Mouse (Mus musculus) forebrain, embryonic 15.5 days (tissue): Measurements from ENCODE around the gene Hsd17b14. TPM values are rescaled to one million over a fixed set of nuclear protein-coding genes. Genes with fewer than 3 reads are reported as not detected.
A peak's percentile ranks its signal among the peaks of the same experiment; 100 is the strongest.

ENCODE experiments used
- ATAC-seq: fragments of 200-750 bp; cut with Nextera tagmentation; replicated peaks from 2 replicates; pipeline ENCODE4 v1.8.0; 2017; ENCODE audit warnings: mild to moderate bottlenecking, moderate TSS enrichment, moderate library complexity
- H3K27ac ChIP-seq: fragments of 300-500 bp; sonication (generic); replicated peaks from 2 replicates; pipeline ENCODE4 v1.5.1; 2015; ENCODE audit warnings: mild to moderate bottlenecking, inconsistent platforms
- H3K27me3 ChIP-seq: fragments of 300-500 bp; sonication (generic); 2 replicates; pipeline ENCODE4 v1.6.1; 2015; ENCODE audit warnings: inconsistent platforms
- H3K36me3 ChIP-seq: fragments of 300-500 bp; sonication (generic); 2 replicates; pipeline ENCODE4 v1.6.1; 2015; ENCODE audit warnings: mild to moderate bottlenecking, inconsistent platforms
- H3K4me1 ChIP-seq: fragments of 300-500 bp; sonication (generic); 2 replicates; pipeline ENCODE4 v1.6.1; 2015; ENCODE audit warnings: inconsistent platforms
- H3K4me2 ChIP-seq: fragments of 300-500 bp; sonication (generic); replicated peaks from 2 replicates; pipeline ENCODE4 v1.6.1; 2015; ENCODE audit warnings: mild to moderate bottlenecking, inconsistent platforms
- H3K4me3 ChIP-seq: fragments of 300-500 bp; sonication (generic); 2 replicates; pipeline ENCODE4 v1.5.1; 2015; ENCODE audit warnings: mild to moderate bottlenecking, inconsistent platforms
- H3K9ac ChIP-seq: fragments of 300-500 bp; sonication (generic); replicated peaks from 2 replicates; pipeline ENCODE4 v1.6.1; 2015; ENCODE audit warnings: mild to moderate bottlenecking, inconsistent platforms
- H3K9me3 ChIP-seq: fragments of 300-500 bp; sonication (generic); 2 replicates; pipeline ENCODE4 v1.6.1; 2016; ENCODE audit warnings: inconsistent platforms
- WGBS: fragments of 180-500 bp; shearing (Covaris S2); methylation state at CpG from one replicate; pipeline ENCODE4 v1.1.7; 2015; ENCODE audit warnings: mixed read lengths; 5-methylcytosine and 5-hydroxymethylcytosine counted together
- polyA plus RNA-seq: library from polyadenylated mRNA; unstranded; fragments of >200 nt; fragmentation: Nextera tagmentation; extraction: Ambion mirVana; gene quantifications from 2 replicates; pipeline ENCODE4 v1.2.1, GENCODE M21; 2015

Gene Hsd17b14
- polyA plus RNA-seq, 1 experiment from 2014 or later: not detected

DNA sequence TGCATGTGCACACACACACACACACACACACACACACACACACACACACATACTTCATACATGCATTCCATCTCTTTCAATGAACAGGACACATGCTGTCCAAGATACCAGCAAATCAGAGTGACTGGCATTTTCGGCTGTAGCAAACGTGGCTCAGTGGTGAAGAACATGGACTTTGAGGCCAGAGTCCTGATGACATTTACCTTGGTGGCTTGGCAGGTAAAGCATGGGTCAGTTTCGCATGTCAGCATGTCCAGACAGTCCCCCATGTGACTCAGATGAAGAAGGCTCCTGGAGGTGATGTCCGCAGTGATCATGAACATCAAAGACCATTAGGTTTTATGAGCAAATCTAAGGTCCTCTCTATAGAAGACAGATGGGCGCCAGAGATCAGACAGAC lies 42.3 kb downstream of the Hsd17b14 start:
- Histone ChIP-seq H3K9ac (no peak overlapping the region), H3K4me3 (no peak overlapping the region), H3K36me3 (no peaks in the 10 kb centered on the region), H3K9me3 (no peaks in the 10 kb centered on the region), H3K4me1 (no peaks in the 10 kb centered on the region), H3K4me2 (no peak overlapping the region), H3K27ac (no peak overlapping the region), H3K27me3 (no peaks in the 10 kb centered on the region)
- 91% methylated on average over 5 of the region's 5 CpGs for WGBS
- no peak for ATAC-seq

DNA sequence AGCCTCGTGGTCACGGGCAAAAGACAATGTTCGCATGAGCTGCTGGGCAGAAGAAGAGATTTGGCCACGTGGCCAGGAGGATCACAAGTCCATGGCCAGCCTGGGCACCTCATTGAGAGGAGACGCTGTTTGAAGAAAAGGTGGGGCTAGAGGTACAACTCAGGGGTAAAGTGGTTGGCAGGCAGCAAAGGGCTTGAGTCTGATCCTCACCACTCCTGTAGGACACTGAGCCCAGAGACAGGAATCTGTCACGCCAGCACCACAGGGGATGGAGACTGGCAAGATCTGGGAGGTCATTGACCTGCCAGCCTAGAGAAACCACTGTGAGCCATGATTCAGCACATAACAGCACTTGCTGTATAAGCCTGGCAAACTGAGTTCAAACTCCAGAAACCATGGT lies 42.8 kb downstream of the Hsd17b14 start:
- H3K9ac ChIP-seq: no peak overlapping the region
- H3K4me3 ChIP-seq: no peak overlapping the region
- no peaks in the 10 kb centered on the region for H3K36me3 ChIP-seq
- no peaks in the 10 kb centered on the region for H3K9me3 ChIP-seq
- H3K27ac ChIP-seq: no peak overlapping the region
- H3K4me1 ChIP-seq: no peaks in the 10 kb centered on the region
- WGBS: 88% methylated on average over 6 of the region's 6 CpGs
- no peaks in the 10 kb centered on the region for H3K27me3 ChIP-seq
- H3K4me2 ChIP-seq: no peak overlapping the region
- ATAC-seq: no peak

DNA sequence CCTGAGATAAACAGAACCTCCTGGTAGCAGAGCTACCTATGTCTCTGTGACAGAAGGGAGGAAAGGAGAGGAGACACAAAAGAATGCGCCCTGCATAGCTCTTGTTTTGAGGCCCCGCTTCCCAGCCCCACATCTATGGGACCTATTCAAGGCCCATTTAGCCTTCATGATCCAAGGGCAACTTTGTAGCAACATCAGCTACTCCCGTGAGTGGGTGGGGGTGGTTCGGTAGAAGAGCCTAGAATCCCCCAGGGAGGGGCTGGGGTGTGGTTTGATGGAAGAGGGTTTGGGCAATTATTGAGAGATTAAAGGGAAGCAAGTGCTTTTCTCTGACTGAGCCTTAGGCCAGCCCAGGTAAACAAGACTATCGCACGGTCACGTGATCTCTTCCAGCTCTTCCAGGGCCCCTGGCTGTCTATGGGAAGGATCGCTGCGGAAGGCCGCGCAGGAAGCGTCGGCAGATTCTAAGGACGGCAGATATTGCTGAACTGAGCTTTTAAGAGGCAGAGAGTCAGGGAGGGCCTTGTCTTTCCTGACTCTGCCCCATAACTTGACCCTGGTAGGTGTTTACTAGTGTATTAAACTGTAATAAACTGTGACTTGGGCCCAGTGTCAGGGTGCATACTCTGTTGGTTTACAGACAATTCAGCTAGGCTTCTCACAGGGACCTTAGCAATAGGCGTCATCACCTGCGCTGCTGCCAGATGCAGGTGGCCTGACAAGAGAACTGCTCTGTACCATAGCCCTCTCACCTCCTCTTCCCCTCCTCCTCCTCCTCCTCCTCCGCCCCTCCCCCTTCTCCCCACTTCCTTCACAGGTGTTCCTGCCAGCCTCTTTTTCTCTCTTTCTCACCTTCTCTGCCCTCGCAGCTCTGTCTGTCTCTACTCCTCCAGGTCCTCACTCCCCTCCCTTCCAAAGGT lies 44.5 kb downstream of the Hsd17b14 start:
- no peak overlapping the region for H3K9ac ChIP-seq
- H3K36me3 ChIP-seq: no peaks in the 10 kb centered on the region
- H3K9me3 ChIP-seq: no peaks in the 10 kb centered on the region
- no peak overlapping the region for H3K4me3 ChIP-seq
- no peak overlapping the region for H3K27ac ChIP-seq
- ATAC-seq: no peak
- no peak overlapping the region for H3K4me2 ChIP-seq
- WGBS: 48% methylated on average over 18 of the region's 18 CpGs
- no peaks in the 10 kb centered on the region for H3K4me1 ChIP-seq
- H3K27me3 ChIP-seq: no peaks in the 10 kb centered on the region

DNA sequence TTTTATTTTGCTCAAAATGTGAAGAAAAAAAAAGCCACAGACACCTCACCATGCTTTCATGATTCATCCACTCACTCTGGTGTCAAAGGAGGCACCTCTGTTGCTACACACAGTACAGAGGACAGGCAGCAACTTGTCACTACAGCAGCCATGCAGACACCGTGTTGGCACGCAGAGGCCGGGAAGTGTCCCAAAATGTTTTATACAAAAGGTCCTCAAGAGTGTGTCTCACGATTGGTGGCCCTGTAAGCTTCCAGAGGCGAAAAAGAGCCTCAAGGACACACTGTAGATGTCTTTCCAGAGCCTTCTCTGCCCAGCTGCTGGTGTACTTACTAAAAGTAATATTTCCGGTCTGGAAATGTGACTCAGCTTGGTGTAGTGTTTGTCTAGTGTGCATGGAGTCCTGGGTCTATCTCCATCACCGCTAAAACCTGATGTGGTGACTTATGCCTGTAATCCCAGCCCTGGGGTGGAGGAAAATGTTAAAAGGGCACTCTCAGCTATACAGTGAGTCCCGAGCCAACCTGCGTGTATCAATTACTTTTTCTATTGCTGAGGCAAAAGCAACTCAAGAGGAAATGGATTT lies 51.1 kb downstream of the Hsd17b14 start:
- H3K4me1 ChIP-seq: no peaks in the 10 kb centered on the region
- ATAC-seq: no peak
- no peaks in the 10 kb centered on the region for H3K36me3 ChIP-seq
- WGBS: 82% methylated on average over 9 of the region's 9 CpGs
- H3K4me3 ChIP-seq: no peak overlapping the region
- H3K27ac ChIP-seq: no peak overlapping the region
- no peak overlapping the region for H3K9ac ChIP-seq
- no peaks in the 10 kb centered on the region for H3K9me3 ChIP-seq
- H3K4me2 ChIP-seq: no peak overlapping the region
- H3K27me3 ChIP-seq: no peaks in the 10 kb centered on the region

DNA sequence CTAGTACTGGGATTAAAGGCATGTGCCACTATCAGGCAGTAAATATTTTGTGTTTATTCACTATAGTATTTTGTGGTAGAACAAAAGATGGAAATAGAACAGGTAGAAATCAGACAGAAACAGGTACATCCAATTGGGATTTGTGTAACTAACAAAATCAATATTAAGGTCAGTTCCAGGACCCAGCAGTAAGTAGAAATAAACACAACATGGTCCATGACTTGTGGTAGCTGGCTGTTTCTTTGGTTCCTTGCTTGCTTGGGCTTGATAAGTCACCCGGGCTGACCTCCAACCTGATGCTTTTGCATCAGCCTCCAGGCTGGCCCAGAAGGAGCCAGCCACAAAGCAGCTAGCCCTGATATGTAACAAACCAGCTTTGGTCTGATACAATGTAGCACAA lies 54.8 kb downstream of the Hsd17b14 start:
- H3K4me3 ChIP-seq: no peak overlapping the region
- no peak overlapping the region for H3K27ac ChIP-seq
- no peaks in the 10 kb centered on the region for H3K4me1 ChIP-seq
- no peaks in the 10 kb centered on the region for H3K27me3 ChIP-seq
- no peaks in the 10 kb centered on the region for H3K36me3 ChIP-seq
- 73% methylated on average over 1 of the region's 1 CpGs for WGBS
- H3K9me3 ChIP-seq: no peaks in the 10 kb centered on the region
- ATAC-seq: no peak
- no peak overlapping the region for H3K9ac ChIP-seq
- no peak overlapping the region for H3K4me2 ChIP-seq

DNA sequence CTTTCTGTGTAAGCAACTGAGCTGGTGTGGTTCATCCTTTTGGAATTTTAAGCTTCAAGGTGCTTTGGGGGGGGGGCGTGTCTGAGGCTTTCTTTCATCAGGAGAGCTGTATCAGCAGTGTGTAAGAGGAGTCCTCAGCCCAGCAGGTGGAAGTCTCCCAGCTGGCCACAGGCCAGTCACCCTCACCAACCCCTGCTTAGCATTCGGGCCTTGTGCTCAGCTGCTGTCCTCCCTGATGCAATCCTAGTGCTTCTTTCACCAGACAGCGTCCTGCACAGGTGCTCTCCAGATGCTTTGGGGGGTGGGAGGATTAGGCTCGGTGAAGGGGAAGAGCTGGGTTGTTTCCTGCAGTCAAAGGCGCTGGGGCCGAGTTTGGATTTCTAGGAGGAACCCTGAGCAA lies 61.6 kb downstream of the Hsd17b14 start:
- 26% methylated on average over 6 of the region's 6 CpGs for WGBS
- H3K27ac ChIP-seq: no peak overlapping the region
- no peaks in the 10 kb centered on the region for H3K36me3 ChIP-seq
- peaks cover 27% of the 10 kb centered on the region for H3K27me3 ChIP-seq
- no peaks in the 10 kb centered on the region for H3K9me3 ChIP-seq
- no peaks in the 10 kb centered on the region for H3K4me1 ChIP-seq
- no peak overlapping the region for H3K9ac ChIP-seq
- H3K4me2 ChIP-seq: no peak overlapping the region
- no peak for ATAC-seq
- H3K4me3 ChIP-seq: no peak overlapping the region

DNA sequence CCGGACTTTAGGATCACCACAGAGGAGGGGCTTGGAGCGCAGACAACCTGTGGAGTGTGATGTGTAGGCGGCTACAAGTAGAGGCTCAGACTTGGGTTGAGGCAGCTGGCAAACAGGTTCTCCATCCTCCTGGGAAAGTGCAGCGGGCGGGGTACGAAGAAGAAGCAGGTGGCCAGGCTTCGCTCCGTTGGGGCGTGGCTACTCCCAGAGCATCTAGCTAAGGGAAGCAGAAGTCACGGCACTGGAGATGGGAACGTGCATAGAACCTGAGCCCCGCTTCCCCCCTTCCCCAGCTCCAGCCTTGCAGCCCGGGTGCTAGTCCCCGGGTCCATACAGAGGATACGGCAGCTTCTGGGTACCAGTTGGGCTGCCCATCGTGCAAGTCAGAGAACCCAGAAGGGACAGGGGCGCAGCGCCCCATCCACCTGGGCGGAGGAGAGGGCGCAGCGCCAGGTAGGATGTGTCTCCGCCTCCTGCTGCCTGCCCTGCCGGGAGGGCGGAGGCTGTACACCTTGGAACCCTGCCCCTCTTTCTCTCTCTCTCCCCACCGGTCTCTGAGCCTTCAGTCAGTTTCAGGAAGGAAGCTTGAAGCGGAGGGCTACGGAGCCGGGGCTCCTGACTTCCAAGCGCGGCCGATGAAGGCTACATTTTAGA lies 62.5 kb downstream of the Hsd17b14 start, which contains the start of gene Fut1:
TSS of gene Fut1 (plus strand) at position 248 of the 654 bp plus-strand sequence.
- no peak for ATAC-seq
- Histone ChIP-seq H3K9ac (no peak within 1 kb of the TSS), H3K4me2 (peak within 1 kb of the TSS; percentile 20), H3K27ac (no peak within 1 kb of the TSS), H3K4me3 (peak within 1 kb of the TSS; percentile 17; the same call in 1 of the 2 replicates), H3K27me3 (peaks cover 27% of the 10 kb centered on the region), H3K9me3 (no peaks in the 10 kb centered on the region), H3K4me1 (no peaks in the 10 kb centered on the region), H3K36me3 (no peaks in the 10 kb centered on the region)
- 5% methylated on average over 28 of the region's 31 CpGs for WGBS

Other genes starting within 250 kb of the Hsd17b14 start
- gene Trpm4, start 221.1 kb upstream of the Hsd17b14 start, polyA plus RNA-seq: 9.3 and 11.0 TPM in 2 replicates
- gene Hrc, start 219.6 kb upstream of the Hsd17b14 start, polyA plus RNA-seq: 0.10 and 0.23 TPM in 2 replicates
- gene Ppfia3, start 187.9 kb upstream of the Hsd17b14 start, polyA plus RNA-seq: 18.3 and 20.1 TPM in 2 replicates
- 9.1 and 10.5 TPM in 2 replicates for gene Lin7b, start 184.3 kb upstream of the Hsd17b14 start, polyA plus RNA-seq
- 220 and 231 TPM in 2 replicates for gene Snrnp70, start 159.2 kb upstream of the Hsd17b14 start, polyA plus RNA-seq
- gene Kcna7, start 149.2 kb upstream of the Hsd17b14 start, polyA plus RNA-seq: not detected in 2 replicates
- gene Ntf5, start 141.2 kb upstream of the Hsd17b14 start, polyA plus RNA-seq: not detected in 2 replicates
- gene Lhb, start 134.1 kb upstream of the Hsd17b14 start, polyA plus RNA-seq: 0.68 and 1.4 TPM in 2 replicates
- 19.4 and 19.6 TPM in 2 replicates for gene Gys1, start 120.0 kb upstream of the Hsd17b14 start, polyA plus RNA-seq
- gene Ruvbl2, start 116.8 kb upstream of the Hsd17b14 start, polyA plus RNA-seq: 142 and 144 TPM in 2 replicates
- gene Ftl1, start 95.0 kb upstream of the Hsd17b14 start, polyA plus RNA-seq: 6,132 and 6,335 TPM in 2 replicates
- gene Bax, start 88.0 kb upstream of the Hsd17b14 start, polyA plus RNA-seq: 288 and 289 TPM in 2 replicates
- gene Tulp2, start 73.0 kb upstream of the Hsd17b14 start, polyA plus RNA-seq: 0.14 and 0.18 TPM in 2 replicates
- not detected in 2 replicates for gene Gm45808, start 68.1 kb upstream of the Hsd17b14 start, polyA plus RNA-seq
- 2.3 and 2.6 TPM in 2 replicates for gene Dhdh, start 66.1 kb upstream of the Hsd17b14 start, polyA plus RNA-seq
- 95.0 and 95.7 TPM in 2 replicates for gene Nucb1, start 44.5 kb upstream of the Hsd17b14 start, polyA plus RNA-seq
- 15.4 and 15.6 TPM in 2 replicates for gene Ppp1r15a, start 28.6 kb upstream of the Hsd17b14 start, polyA plus RNA-seq
- 0.72 and 0.92 TPM in 2 replicates for gene Plekha4, start 28.6 kb upstream of the Hsd17b14 start, polyA plus RNA-seq
- 21.6 and 23.3 TPM in 2 replicates for gene Bcat2, start 15.3 kb downstream of the Hsd17b14 start, polyA plus RNA-seq
- not detected in 2 replicates for gene Fgf21, start 60.6 kb downstream of the Hsd17b14 start, polyA plus RNA-seq
- gene Fut1, start 62.4 kb downstream of the Hsd17b14 start, polyA plus RNA-seq: not detected in 2 replicates
- 0.17 TPM in 1 of 2 replicates, not detected in the other for gene Izumo1, start 66.9 kb downstream of the Hsd17b14 start, polyA plus RNA-seq
- gene Rasip1, start 72.6 kb downstream of the Hsd17b14 start, polyA plus RNA-seq: 15.5 and 16.6 TPM in 2 replicates
- 2.5 and 2.7 TPM in 2 replicates for gene Mamstr, start 85.1 kb downstream of the Hsd17b14 start, polyA plus RNA-seq
- 0.31 TPM in 1 of 2 replicates, not detected in the other for gene Fut2, start 111.5 kb downstream of the Hsd17b14 start, polyA plus RNA-seq
- 0.29 and 0.45 TPM in 2 replicates for gene Ntn5, start 129.1 kb downstream of the Hsd17b14 start, polyA plus RNA-seq
- 0.14 TPM in 1 of 2 replicates, not detected in the other for gene Sec1, start 139.5 kb downstream of the Hsd17b14 start, polyA plus RNA-seq
- gene Car11, start 144.9 kb downstream of the Hsd17b14 start, polyA plus RNA-seq: 39.0 and 39.8 TPM in 2 replicates
- 3.6 and 4.1 TPM in 2 replicates for gene Dbp, start 150.2 kb downstream of the Hsd17b14 start, polyA plus RNA-seq
- gene Rpl18, start 160.6 kb downstream of the Hsd17b14 start, polyA plus RNA-seq: 633 and 683 TPM in 2 replicates
- gene Sphk2, start 163.1 kb downstream of the Hsd17b14 start, polyA plus RNA-seq: 29.0 and 30.2 TPM in 2 replicates
- 0.37 and 1.0 TPM in 2 replicates for gene Fam83e, start 166.3 kb downstream of the Hsd17b14 start, polyA plus RNA-seq
- gene Spaca4, start 170.9 kb downstream of the Hsd17b14 start, polyA plus RNA-seq: not detected in 2 replicates
- gene Lmtk3, start 228.8 kb downstream of the Hsd17b14 start, polyA plus RNA-seq: 21.7 and 22.9 TPM in 2 replicates
- gene Sult2b1, start 229.8 kb downstream of the Hsd17b14 start, polyA plus RNA-seq: 6.0 and 7.6 TPM in 2 replicates